Mouse (Mus musculus): ENCODE measurements at regions not wholly inside any gene's neighbourhood (a gene's known extent, or its start where the extent isn't known, plus 50 kb on each side); places are given as distances from the start of the nearest gene placed in this dataset.

DNA sequence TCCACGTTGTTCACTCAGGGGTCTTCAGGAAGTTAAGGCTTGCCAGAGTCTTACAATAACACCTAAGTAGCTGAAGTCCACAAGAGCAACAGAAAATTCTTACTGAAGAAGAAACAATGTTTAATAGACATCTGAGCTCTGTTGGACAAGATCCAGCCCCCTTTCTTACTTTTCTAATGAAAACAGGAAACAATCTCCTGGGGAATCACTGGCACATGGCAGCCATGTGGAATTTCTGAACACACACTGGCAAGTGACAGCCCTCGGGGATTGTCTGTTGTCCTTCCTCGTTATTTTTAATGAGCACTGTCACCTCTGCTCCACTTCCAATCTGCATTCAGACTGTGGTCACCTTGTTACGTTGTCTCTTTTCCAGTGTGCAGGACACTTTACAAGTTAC, 288.9 kb downstream of the Atp23 start:
- TF ChIP-seq CTCF (IDR thresholded peaks at IDR 0.05; ENCODE audit: borderline replicate concordance, insufficient read depth, low read depth, low read length) (no peak), POLR2A (IDR thresholded peaks at IDR 0.05; ENCODE audit: borderline replicate concordance, insufficient read depth, low read length) (no peak)

Measured in cerebellum, adult 2 months (tissue).